Mouse (Mus musculus) kidney, postnatal 4 days (tissue): Measurements from ENCODE around the gene Ercc5.
A peak's percentile ranks its signal among the peaks of the same experiment; 100 is the strongest.

ENCODE experiments used
- DNase-seq, 2 experiments: peaks; one replicate each; pipeline ENCODE4 v3.0.0; 2021; ENCODE audit warnings: mixed read lengths in 2 of 2

Ercc5 gene

GRCm38 (mm10) chr1:44178086-44178485 is 30.5 kb downstream of the Ercc5 start:
- DNase-seq = no peak

- DNase-seq = no peak
Observed at GRCm38 (mm10) chr1:44186396-44186795, 38.9 kb downstream of the Ercc5 start.

GRCm38 (mm10) chr1:44198273-44199171 is 51.0 kb downstream of the Ercc5 start:
- peak; percentile 13 to 30 for DNase-seq

- no peak for DNase-seq
Observed at GRCm38 (mm10) chr1:44202876-44203275, 55.3 kb downstream of the Ercc5 start.

- DNase-seq = no peak
Observed at GRCm38 (mm10) chr1:44214443-44214842, 66.9 kb downstream of the Ercc5 start.

- no peak for DNase-seq
Observed at GRCm38 (mm10) chr1:44216352-44217116, 69.0 kb downstream of the Ercc5 start.

GRCm38 (mm10) chr1:44217118-44217517 is 69.6 kb downstream of the Ercc5 start:
- no peak for DNase-seq

GRCm38 (mm10) chr1:44218876-44219275 is 71.3 kb downstream of the Ercc5 start, which contains the start of gene Mettl21e:
Mettl21e (minus strand) TSS chr1:44218961.
- peak; percentile 8 to 11 for DNase-seq

GRCm38 (mm10) chr1:44229044-44229443 is 81.5 kb downstream of the Ercc5 start:
- DNase-seq = peak; percentile 38 to 45
